Mouse (Mus musculus) CH12.LX (cell line): ENCODE measurements at regions not wholly inside any gene's neighbourhood (a gene's known extent, or its start where the extent isn't known, plus 50 kb on each side); places are given as distances from the start of the nearest gene placed in this dataset.

Experiments
- DNase-seq: peaks from one replicate; pipeline ENCODE4 v3.0.0-alpha.2; 2013; ENCODE audit errors: extremely low read depth
- H3K27ac ChIP-seq: 2 replicates; pipeline ENCODE4 v1.5.1; 2012; ENCODE audit warnings: low read depth, mild to moderate bottlenecking, control low read depth, moderate library complexity; ENCODE audit not compliant: insufficient read depth
- H3K27me3 ChIP-seq: replicated peaks from 2 replicates; pipeline ENCODE3; 2012; ENCODE audit warnings: inconsistent platforms
- H3K36me3 ChIP-seq, 2 experiments: replicated peaks in 1 of 2; 2 replicates each; pipeline versions ENCODE3 to v1.6.1; 2012; ENCODE audit warnings: inconsistent platforms in 1 of 2, low read length in 1 of 2, mild to moderate bottlenecking in 1 of 2, mixed read lengths in 1 of 2, moderate library complexity in 1 of 2; ENCODE audit not compliant: control insufficient read depth in 1 of 2, insufficient read depth in 1 of 2
- H3K4me1 ChIP-seq, 2 experiments: 2 replicates each; pipeline ENCODE4 v1.6.1; 2012; ENCODE audit warnings: inconsistent platforms in 1 of 2, moderate library complexity in 1 of 2; ENCODE audit not compliant: insufficient read depth in 2 of 2, control insufficient read depth in 1 of 2
- H3K4me2 ChIP-seq: 2 replicates; pipeline ENCODE4 v1.6.1; 2012; ENCODE audit warnings: low read depth, mild to moderate bottlenecking, control low read depth; ENCODE audit not compliant: poor library complexity, insufficient read depth, severe bottlenecking
- H3K4me3 ChIP-seq, 3 experiments: fragments of 150-350 bp in 1 of 3; sonication (generic) in 1 of 3; replicated peaks in 1 of 3; 2 replicates each; pipeline versions ENCODE3 to v1.5.1; 2011 to 2012; ENCODE audit warnings: low read depth in 2 of 3, low read length in 2 of 3, mild to moderate bottlenecking in 2 of 3, moderate library complexity in 2 of 3, control low read depth in 1 of 3, improper control_type of control experiment in 1 of 3, inconsistent platforms in 1 of 3, mixed read lengths in 1 of 3; ENCODE audit not compliant: poor library complexity in 1 of 3
- H3K79me2 ChIP-seq: replicated peaks from 2 replicates; pipeline ENCODE4 v1.6.1; 2012; ENCODE audit warnings: mild to moderate bottlenecking, moderate library complexity; ENCODE audit not compliant: control insufficient read depth, poor library complexity, insufficient read depth, severe bottlenecking; ENCODE audit errors: extremely low read depth
- H3K9ac ChIP-seq: 2 replicates; pipeline ENCODE4 v1.6.1; 2012; ENCODE audit warnings: low read depth, mild to moderate bottlenecking, control low read depth, moderate library complexity; ENCODE audit not compliant: insufficient read depth
- H3K9me3 ChIP-seq: replicated peaks from 2 replicates; pipeline ENCODE3; 2012; ENCODE audit warnings: low read length, inconsistent platforms, mixed read lengths
- BHLHE40 ChIP-seq: IDR thresholded peaks from 2 replicates; pipeline ENCODE4 v1.6.1; 2011; ENCODE audit warnings: mild to moderate bottlenecking, low read depth, low read length, improper control_type of control experiment
- CTCF ChIP-seq, 2 experiments: IDR thresholded peaks in 1 of 2; conservative IDR thresholded peaks in 1 of 2; 2 replicates each; pipeline ENCODE4 v1.5.1; 2011 to 2012; ENCODE audit warnings: low read depth in 2 of 2, low read length in 2 of 2, improper control_type of control experiment in 1 of 2, inconsistent platforms in 1 of 2, mild to moderate bottlenecking in 1 of 2, moderate library complexity in 1 of 2
- GABPA ChIP-seq: IDR thresholded peaks from 2 replicates; pipeline ENCODE4 v1.6.1; 2012; ENCODE audit warnings: low read depth, low read length, improper control_type of control experiment, inconsistent platforms; ENCODE audit not compliant: insufficient replicate concordance
- IRF4 ChIP-seq: IDR thresholded peaks from 2 replicates; pipeline ENCODE4 v1.6.1; 2014; ENCODE audit warnings: low read depth, mild to moderate bottlenecking, inconsistent platforms, low read length, improper control_type of control experiment
- MAFK ChIP-seq: IDR thresholded peaks from 2 replicates; pipeline ENCODE4 v1.6.1; 2011; ENCODE audit warnings: low read length, improper control_type of control experiment; ENCODE audit not compliant: insufficient replicate concordance
- MEF2A ChIP-seq: IDR thresholded peaks from 2 replicates; pipeline ENCODE4 v1.6.1; 2014; ENCODE audit warnings: low read depth, mild to moderate bottlenecking, inconsistent platforms, low read length, improper control_type of control experiment, borderline replicate concordance
- MYC ChIP-seq: IDR thresholded peaks from 2 replicates; pipeline ENCODE4 v1.6.1; 2011; ENCODE audit warnings: low read depth, mild to moderate bottlenecking, improper control_type of control experiment, low read length
- POLR2A ChIP-seq: IDR thresholded peaks from 2 replicates; pipeline ENCODE4 v1.6.1; 2011; ENCODE audit warnings: low read depth, mild to moderate bottlenecking, improper control_type of control experiment, low read length
- POLR2AphosphoS2 ChIP-seq: IDR thresholded peaks from 2 replicates; pipeline ENCODE4 v1.6.1; 2011; ENCODE audit warnings: low read depth, low read length, improper control_type of control experiment
- RAD21 ChIP-seq: IDR thresholded peaks from 2 replicates; pipeline ENCODE4 v1.6.1; 2011; ENCODE audit warnings: low read depth, mild to moderate bottlenecking, low read length, improper control_type of control experiment, moderate library complexity
- RCOR1 ChIP-seq: conservative IDR thresholded peaks from 2 replicates; pipeline ENCODE4 v1.6.1; 2012; ENCODE audit warnings: low read depth, mild to moderate bottlenecking, inconsistent platforms, low read length, improper control_type of control experiment
- SIN3A ChIP-seq: IDR thresholded peaks from 2 replicates; pipeline ENCODE4 v1.6.1; 2012; ENCODE audit warnings: low read length, improper control_type of control experiment, inconsistent platforms
- TCF12 ChIP-seq: IDR thresholded peaks from 2 replicates; pipeline ENCODE4 v1.6.1; 2014; ENCODE audit warnings: low read depth, mild to moderate bottlenecking, inconsistent platforms, low read length, improper control_type of control experiment
- UBTF ChIP-seq: IDR thresholded peaks from 2 replicates; pipeline ENCODE4 v1.6.1; 2012; ENCODE audit warnings: low read depth, mild to moderate bottlenecking, inconsistent platforms, low read length, improper control_type of control experiment, moderate library complexity
- USF2 ChIP-seq: conservative IDR thresholded peaks from 2 replicates; pipeline ENCODE4 v1.6.1; 2011; ENCODE audit warnings: low read depth, low read length, improper control_type of control experiment
- ZC3H11A ChIP-seq: IDR thresholded peaks from 2 replicates; pipeline ENCODE4 v1.6.1; 2012; ENCODE audit warnings: low read depth, mild to moderate bottlenecking, inconsistent platforms, low read length, improper control_type of control experiment
- ZKSCAN1 ChIP-seq: IDR thresholded peaks from 2 replicates; pipeline ENCODE4 v1.6.1; 2012; ENCODE audit warnings: low read depth, inconsistent platforms, low read length, improper control_type of control experiment, borderline replicate concordance
- ZMIZ1 ChIP-seq: IDR thresholded peaks from 2 replicates; pipeline ENCODE4 v1.6.1; 2012; ENCODE audit warnings: low read depth, mild to moderate bottlenecking, inconsistent platforms, low read length, improper control_type of control experiment
- dilution Hi-C: fragments of 300-500 bp; cut with MboI; formaldehyde crosslinking; loops from 2 replicates; pipeline ENCODE4 v1.14.3; 2020; ENCODE audit warnings: low sequenced_read_pairs; ENCODE audit not compliant: extremely low pct_unique_long_range_greater_than_20kb, extremely low pct_ligation_motif_present
- in situ Hi-C: fragments of 300-500 bp; cut with MboI; formaldehyde crosslinking; loops from 3 replicates; pipeline ENCODE4 v1.14.3; 2019; ENCODE audit warnings: low sequenced_read_pairs, low pct_ligation_motif_present, low pct_unique_long_range_greater_than_20kb, mixed read lengths

- Histone ChIP-seq H3K4me1 (no peaks in the 10 kb centered on the region), H3K9ac (no peak overlapping the region), H3K4me3 (no peak overlapping the region), H3K9me3 (peaks cover 91% of the 10 kb centered on the region), H3K4me2 (no peak overlapping the region), H3K27ac (no peak overlapping the region), H3K27me3 (no peaks in the 10 kb centered on the region), H3K36me3 (no peaks in the 10 kb centered on the region), H3K79me2 (no peaks in the 10 kb centered on the region)
- in situ Hi-C loops, result no loop called here
- dilution Hi-C loops, result no loop called here
- no peak for DNase-seq
- no peak for TF ChIP-seq BHLHE40
- no peak for TF ChIP-seq USF2
These were observed 79.4 kb upstream of the Ajap1 start for GRCm38 (mm10) chr4:153561991-153562390.

GRCm38 (mm10) chr4:153567329-153567973 lies 84.8 kb upstream of the Ajap1 start:
- no peaks in the 10 kb centered on the region for H3K36me3 ChIP-seq
- H3K9ac ChIP-seq, result no peak overlapping the region
- DNase-seq, result no peak
- H3K79me2 ChIP-seq, result no peaks in the 10 kb centered on the region
- H3K4me2 ChIP-seq, result no peak overlapping the region
- in situ Hi-C loops, result no loop called here
- H3K27ac ChIP-seq, result no peak overlapping the region
- no peak overlapping the region for H3K4me3 ChIP-seq
- TF ChIP-seq POLR2A (no peak), RCOR1 (no peak), UBTF (no peak), USF2 (no peak), RAD21 (no peak), ZKSCAN1 (no peak), MEF2A (no peak), GABPA (no peak), MAFK (no peak), TCF12 (no peak), MYC (no peak), POLR2AphosphoS2 (no peak), SIN3A (no peak), ZC3H11A (no peak), IRF4 (no peak), CTCF (conservative IDR thresholded peaks at IDR 0.05 in 1 of 2, IDR thresholded peaks at IDR 0.05 in 1 of 2; ENCODE audit: low read depth in 2 of 2, low read length in 2 of 2) (no peak), ZMIZ1 (no peak)
- TF ChIP-seq, all 38 proteins: peak for 0
- H3K9me3 ChIP-seq, result peaks cover 90% of the 10 kb centered on the region
- no peaks in the 10 kb centered on the region for H3K27me3 ChIP-seq
- no peaks in the 10 kb centered on the region for H3K4me1 ChIP-seq
- dilution Hi-C loops, result no loop called here
